Mouse (Mus musculus): ENCODE results near the gene Krt32. TPM values are rescaled to one million over a fixed set of nuclear protein-coding genes. Genes with fewer than 3 reads are reported as not detected.

The Krt32 gene
- total RNA-seq, 2 experiments from 2014 or later: not detected

GRCm38 (mm10) chr11:100050451-100050850 is 37.6 kb downstream of the Krt32 start, which contains the start of gene Krt31:
Gene Krt31, minus strand, starts transcription at chr11:100050551.
- no peak for DNase-seq

- no peak for DNase-seq
Observed at GRCm38 (mm10) chr11:100047193-100047592, 40.8 kb downstream of the Krt32 start.

GRCm38 (mm10) chr11:100046303-100046866 is 41.6 kb downstream of the Krt32 start:
- no peak for DNase-seq

- DNase-seq: no peak
Observed at GRCm38 (mm10) chr11:100041454-100041853, 46.6 kb downstream of the Krt32 start, which contains the start of gene Krt34. Gene Krt34, minus strand, starts transcription at chr11:100041554.

Other genes starting within 250 kb of the Krt32 start
- not detected for gene Krtap4-16, start 236.6 kb downstream of the Krt32 start, total RNA-seq (2021)
- gene Gm11568, start 230.3 kb downstream of the Krt32 start, total RNA-seq (2021): not detected
- gene Gm11559, start 223.8 kb downstream of the Krt32 start, total RNA-seq (2021): not detected
- gene Krtap9-1, start 214.8 kb downstream of the Krt32 start, total RNA-seq (2021): not detected
- gene Gm11567, start 209.0 kb downstream of the Krt32 start, total RNA-seq (2021): not detected
- gene Krtap31-1, start 180.3 kb downstream of the Krt32 start, total RNA-seq (2021): not detected
- gene Gm11565, start 173.5 kb downstream of the Krt32 start, total RNA-seq (2021): not detected
- gene Krtap31-2, start 151.9 kb downstream of the Krt32 start, total RNA-seq (2021): not detected
- gene Krtap9-5, start 139.8 kb downstream of the Krt32 start, total RNA-seq (2021): not detected
- not detected for gene Krtap29-1, start 109.2 kb downstream of the Krt32 start, total RNA-seq (2021)
- not detected for gene Krtap16-1, start 101.6 kb downstream of the Krt32 start, total RNA-seq (2021)
- not detected for gene Krtap17-1, start 94.2 kb downstream of the Krt32 start, total RNA-seq (2021)
- gene Krt33a, start 72.0 kb downstream of the Krt32 start, total RNA-seq (2021): not detected
- not detected for gene Krt33b, start 58.4 kb downstream of the Krt32 start, total RNA-seq (2021)
- gene Krt34, start 46.7 kb downstream of the Krt32 start, total RNA-seq (2021): not detected
- not detected for gene Krt31, start 37.7 kb downstream of the Krt32 start, total RNA-seq (2021)
- not detected for gene Krt35, start 8.0 kb upstream of the Krt32 start, total RNA-seq (2021)
- gene Krt36, start 17.4 kb upstream of the Krt32 start, total RNA-seq (2021): under 1 TPM; 0.21 to 0.51 TPM
- not detected for gene Krt13, start 33.3 kb upstream of the Krt32 start, total RNA-seq (2021)
- gene Krt15, start 47.7 kb upstream of the Krt32 start, total RNA-seq (2021): not detected
- gene Krt19, start 60.4 kb upstream of the Krt32 start, total RNA-seq (2021): 10 to 100 TPM in 1 of 2 experiments, 1 to 10 TPM in 1; 9.5 to 11.0 TPM
- under 1 TPM in 1 of 2 experiments, not detected in 1; 0.21 TPM for gene Krt9, start 105.0 kb upstream of the Krt32 start, total RNA-seq (2021)
- 1 to 10 TPM in 1 of 2 experiments, under 1 TPM in 1; 0.45 to 1.2 TPM for gene Krt14, start 119.3 kb upstream of the Krt32 start, total RNA-seq (2021)
- not detected for gene Krt16, start 160.7 kb upstream of the Krt32 start, total RNA-seq (2021)
- gene Krt17, start 172.8 kb upstream of the Krt32 start, total RNA-seq (2021): not detected
- not detected for gene Krt42, start 181.6 kb upstream of the Krt32 start, total RNA-seq (2021)
- 1,000 to 10,000 TPM in 1 of 2 experiments, 100 to 1,000 TPM in 1; 930 to 1,143 TPM for gene Eif1, start 231.7 kb upstream of the Krt32 start, total RNA-seq (2021)
- gene Gast, start 246.2 kb upstream of the Krt32 start, total RNA-seq (2021): not detected

Data from adrenal gland, postnatal 10 days (tissue).